Mouse (Mus musculus) urinary bladder, postnatal 25 days (tissue): ENCODE measurements at regions not wholly inside any gene's neighbourhood (a gene's known extent, or its start where the extent isn't known, plus 50 kb on each side); places are given as distances from the start of the nearest gene placed in this dataset.

Experiments
- DNase-seq: peaks from one replicate; pipeline ENCODE4 v3.0.0; 2022; ENCODE audit warnings: low spot score

DNA sequence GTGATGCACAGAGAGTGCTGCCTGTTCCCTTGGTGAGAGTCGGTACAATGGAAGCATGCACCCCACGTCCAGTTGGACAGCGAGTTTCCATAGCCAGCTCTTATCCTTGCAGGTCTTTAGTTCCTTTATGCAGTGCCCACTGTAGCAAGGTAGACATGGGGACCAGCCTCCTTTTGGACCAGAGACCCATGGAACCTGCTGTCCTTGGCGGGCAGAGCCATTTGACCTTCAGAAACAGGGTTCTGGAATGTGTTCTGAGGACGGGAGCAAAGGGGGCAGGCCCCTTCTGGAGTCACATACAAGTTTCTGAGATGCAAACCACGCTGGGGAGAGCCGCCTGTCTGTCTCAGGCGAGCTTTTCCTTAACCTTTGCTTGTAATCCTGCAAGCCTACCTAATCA is 188.1 kb downstream of the Emx2 start:
- no peak for DNase-seq

DNA sequence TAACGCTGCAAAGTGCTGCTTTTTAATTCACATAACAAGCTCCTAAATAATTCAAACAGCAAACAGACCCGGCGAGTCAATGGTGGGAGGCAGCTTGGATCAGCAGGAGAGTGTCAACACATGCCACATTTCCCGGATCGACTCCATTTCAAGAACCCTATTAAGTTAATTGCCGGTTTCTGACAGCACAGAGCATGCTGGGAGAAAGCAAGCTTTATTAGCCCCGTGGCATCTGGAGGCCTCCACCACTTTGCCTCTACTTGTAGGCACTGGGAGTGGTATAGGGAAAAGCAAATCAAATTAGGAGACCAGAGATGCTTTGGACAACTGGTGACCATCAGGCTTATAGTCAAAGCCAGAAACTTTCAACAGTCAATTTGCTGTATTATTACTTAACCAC is 188.5 kb downstream of the Emx2 start:
- DNase-seq, result no peak

DNA sequence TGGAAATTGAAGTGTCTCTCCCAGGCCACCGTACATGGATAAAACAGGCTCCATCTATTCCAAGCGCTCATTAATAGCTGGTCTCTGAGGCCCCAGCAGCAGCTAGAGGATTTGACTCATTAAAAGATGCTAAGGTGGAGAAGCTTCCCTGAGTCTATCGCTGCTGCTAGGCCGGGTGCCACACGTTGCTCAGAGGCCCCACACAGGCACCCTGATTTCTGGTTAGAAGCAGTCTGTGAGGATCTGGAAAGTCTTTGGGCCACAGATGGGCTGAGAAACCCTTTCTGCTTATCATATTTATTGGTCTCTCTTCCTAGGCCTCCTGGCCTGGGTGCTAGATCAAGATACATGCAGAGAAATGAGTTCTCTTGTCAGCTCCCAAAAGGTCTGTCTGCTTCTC is 191.2 kb downstream of the Emx2 start:
- no peak for DNase-seq

DNA sequence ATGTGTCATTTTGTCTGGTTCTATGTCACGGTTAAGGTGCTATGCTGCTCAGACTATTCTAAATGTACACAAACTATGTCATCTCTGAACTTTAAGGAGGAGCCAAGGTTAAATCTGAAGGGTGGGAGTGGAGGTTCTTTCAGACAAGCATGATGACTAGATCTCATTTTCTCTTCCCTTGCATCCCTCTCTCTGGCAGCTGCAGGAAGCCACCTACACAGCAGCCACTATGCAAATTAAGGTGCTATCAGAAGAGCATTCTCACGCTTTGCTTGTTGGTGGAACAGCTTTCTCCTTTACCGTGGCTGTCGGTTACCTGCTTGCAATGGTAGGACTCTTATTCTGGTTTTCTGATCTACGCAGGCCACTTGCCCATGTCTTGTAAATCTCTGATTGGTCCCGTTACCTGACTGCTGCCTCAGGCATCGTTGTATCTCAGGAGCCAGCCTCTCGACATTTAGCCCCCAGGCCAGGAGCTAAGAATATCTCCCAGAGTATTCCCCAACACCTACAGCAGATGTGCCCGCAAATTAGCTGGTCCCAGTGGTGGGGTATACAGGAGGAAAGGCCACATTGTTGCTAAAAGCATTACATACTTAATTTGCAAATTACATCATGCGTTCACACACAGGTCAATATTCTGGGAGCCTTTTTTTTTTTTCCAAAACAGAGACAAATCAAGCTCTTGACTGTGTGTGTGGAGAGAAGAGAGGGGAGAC is 192.6 kb downstream of the Emx2 start:
- no peak for DNase-seq

DNA sequence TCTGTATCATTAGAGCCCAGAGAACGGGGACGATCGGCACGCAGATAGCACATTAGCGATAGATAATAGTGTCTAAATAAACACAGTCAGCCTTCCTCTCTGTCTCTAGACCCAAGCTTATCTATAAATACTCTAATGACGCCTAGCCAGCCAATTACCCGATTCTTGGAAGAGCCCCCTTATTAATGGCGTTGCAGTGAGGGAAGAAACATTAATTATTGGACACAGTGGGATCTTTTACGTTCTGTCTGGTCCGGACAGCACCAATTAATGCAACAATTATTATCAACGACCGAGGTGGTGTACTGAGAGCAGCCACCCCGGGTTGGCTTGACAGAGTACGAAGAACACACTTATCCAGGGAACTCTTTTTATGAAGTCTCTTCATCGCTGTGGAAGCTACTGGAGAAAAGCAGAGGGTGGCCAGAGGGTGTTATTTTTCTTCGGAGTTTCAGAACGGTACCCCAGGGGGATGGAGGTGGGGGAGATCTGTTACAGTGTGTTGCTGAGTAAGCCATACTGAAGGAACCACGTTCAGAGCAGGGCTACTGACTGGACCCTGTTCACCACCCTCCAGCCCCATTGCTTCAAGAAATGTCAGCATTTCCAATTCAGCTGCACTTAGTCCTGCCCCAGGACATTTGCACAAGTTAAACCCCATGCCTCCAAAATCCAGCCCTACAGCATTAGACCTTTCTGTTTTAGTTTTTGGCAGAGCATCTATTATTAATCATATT is 195.6 kb downstream of the Emx2 start:
- no peak for DNase-seq

DNA sequence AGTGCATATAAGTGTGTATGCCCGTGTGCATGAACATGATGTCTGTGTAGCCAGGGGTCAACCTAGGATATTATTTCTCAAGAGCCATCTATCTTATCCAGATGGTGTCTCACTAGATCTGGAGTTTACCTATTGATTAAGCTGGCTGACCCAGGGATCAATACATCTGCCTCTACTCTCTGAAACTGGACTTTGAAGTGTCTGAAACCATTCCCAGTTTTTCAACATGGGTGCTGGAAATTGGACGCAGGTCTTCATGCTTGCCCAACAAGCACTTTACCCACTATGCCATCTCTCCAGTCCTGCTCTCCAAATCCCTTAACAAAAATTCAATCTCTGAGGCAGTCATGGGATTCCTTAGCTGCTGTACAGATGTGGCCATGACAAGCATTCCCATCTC is 197.1 kb downstream of the Emx2 start:
- DNase-seq, result no peak

DNA sequence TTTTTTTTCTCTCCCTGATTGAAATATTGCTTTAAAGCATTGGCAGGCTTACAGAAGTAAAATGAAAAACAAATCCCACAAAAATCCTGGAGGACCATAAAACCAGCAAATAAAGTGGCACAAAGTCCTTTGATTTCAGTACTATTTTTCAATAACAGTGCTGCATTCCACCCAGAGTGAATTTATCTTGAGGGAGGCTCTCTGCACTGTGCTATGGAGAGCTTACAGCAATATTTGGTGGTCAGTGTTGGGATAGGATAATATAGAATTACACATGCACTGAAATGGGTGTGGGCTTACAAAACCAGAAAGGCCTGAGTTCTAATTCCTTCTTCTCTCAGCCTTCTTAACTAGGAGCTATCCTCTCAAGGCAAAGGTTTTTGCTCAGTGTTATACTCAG is 211.6 kb downstream of the Emx2 start:
- no peak for DNase-seq

DNA sequence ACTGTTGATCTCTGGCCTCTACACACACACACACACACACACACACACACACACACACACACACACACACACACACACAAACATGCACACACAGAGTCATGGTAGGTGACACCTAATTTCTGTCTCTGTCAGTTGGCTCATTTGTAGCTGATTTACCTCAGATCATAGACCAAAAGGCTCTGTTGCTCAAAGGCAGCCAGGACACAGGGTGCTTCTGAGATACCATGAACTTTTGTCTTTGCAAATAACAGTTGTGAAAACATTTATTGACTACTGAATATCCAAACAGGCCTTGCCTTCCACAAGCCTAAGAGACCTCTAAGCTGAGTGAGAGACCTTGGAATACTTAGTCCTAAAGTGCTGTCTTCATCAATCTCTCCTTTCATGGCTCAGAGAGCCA is 215.4 kb downstream of the Emx2 start:
- no peak for DNase-seq

DNA sequence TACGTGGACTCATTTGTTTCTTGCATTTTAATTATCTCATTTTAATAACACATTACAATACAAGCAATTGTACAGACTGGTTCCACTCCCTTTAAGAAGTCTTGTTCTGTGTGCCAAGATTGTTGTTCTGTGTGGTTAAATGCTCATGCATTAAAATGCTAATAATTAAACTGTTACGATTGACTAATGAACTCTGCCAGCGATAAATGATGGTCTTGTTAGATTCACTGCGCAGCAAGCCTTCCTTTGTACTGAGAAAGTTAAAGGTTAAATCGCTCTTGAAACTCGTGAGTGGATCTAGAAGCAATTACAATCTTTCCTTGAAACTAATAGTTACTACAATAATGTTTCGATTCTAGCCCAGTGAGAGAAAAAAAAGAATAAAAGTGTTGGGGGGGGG is 221.0 kb downstream of the Emx2 start:
- no peak for DNase-seq

DNA sequence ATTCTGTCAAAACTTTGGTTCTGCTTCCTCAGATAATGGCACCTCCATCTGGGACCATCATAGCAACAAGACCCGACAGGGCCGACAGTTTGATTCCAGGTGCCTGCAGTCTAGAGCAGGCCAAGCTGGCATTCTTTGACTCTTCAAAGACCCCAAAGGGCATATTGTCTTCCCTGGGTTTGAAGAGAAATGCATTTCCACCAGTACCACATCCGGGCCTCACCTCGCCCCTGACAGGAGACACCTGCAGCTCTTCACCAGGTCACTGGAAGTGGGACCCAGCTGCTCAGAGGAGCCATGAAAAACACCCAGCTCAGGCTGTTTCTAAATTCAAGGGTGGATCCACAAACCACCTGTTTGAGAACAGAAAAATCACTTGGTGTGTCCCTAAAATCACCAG is 222.2 kb downstream of the Emx2 start:
- DNase-seq, result no peak

DNA sequence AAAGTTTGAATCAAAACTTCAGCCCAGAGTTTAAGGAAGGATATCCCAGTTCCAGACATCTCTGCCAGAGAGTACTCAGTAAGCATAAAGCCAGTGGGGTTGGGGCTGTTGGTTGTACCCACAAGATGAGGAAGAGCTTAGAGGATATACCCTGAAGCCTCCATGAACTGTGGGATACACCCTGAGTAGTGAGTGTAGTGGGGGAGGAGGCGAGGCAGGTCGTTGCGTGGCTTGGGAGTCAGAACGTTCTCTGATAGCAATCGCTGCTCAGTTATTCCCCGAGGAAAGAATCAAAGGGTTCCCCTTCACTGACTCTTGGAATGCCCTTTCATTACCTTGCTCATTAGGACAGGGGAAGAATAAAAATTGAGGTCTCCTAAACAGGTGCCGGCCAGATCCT is 226.1 kb downstream of the Emx2 start:
- no peak for DNase-seq

DNA sequence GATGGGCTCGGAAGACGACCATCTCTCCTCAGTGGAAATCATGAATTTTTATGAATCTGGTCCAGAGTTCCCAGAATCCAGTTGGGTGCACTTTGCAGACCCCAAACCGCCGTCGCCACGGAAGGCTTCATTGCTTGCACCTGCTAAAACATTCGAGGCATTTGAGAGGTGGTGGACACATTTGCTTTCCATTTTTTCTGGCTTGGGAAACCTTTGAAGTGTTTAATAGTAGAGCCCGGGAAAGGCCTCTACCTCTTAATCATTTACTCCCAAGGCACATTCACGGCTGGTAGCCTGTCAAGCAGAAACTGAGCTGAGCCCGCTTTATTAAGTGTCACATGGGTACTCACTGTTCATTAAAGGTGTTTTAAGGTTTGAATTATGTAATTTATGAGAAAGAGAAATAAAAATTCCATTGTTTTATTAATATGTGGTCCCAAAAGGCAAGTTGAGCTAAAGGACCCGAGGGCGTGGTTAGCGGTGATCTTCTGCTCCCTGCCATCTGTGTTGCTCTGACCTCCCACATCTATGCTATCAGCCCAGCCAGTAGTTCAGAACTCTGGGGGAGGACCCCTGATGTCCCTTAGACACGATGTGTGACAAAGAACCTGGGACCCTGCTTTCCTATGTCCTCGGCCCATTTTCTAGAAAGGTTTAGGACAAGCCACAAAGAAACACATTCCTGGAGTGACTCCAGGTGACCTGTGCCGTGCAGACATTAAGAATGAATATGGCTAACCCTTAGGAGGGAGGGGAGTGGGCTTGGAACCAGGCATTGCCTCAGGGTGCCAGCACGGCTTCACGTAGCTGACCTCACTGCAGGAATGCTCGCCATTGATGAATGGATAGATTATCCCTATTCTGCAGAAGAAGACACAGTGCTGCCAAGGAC is 227.9 kb downstream of the Emx2 start:
- DNase-seq, result no peak

DNA sequence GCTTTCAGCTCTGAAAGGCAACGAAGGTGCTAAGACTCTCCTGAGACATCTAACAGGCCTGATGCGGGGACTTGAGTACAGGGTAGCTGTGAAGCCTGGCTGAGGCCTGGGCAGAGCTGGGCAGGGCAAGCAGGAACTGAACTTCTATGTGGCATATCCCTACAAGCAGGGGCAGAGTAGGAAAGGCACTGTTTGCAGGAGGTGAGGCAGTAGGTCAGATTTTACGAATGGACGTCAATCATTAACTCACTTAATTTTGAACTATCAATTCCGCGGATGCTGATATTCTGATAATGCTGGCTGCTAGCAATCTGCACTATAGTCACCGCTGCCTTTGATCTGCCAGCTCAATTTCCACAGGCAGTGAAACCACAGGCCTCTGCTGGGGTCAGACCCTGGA is 229.0 kb downstream of the Emx2 start:
- no peak for DNase-seq

DNA sequence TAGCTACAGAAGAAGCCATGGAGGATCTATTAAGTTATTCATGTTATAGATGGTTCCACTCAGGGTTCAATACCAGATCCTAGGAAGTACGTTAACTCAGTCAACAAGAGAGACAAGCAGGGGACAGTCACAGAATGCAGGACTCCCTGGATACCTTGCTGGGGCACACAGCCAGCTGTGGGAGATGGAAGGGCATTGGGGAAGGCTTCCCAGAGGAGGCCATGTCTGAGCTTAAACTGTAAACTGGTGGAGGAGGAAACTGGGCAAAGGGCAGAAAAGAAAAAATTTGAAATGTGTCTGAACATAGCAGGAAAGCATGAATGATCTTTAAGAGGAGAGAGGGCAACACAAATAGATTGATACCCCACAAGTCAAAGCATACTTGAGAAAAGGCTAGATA is 229.5 kb downstream of the Emx2 start:
- no peak for DNase-seq

DNA sequence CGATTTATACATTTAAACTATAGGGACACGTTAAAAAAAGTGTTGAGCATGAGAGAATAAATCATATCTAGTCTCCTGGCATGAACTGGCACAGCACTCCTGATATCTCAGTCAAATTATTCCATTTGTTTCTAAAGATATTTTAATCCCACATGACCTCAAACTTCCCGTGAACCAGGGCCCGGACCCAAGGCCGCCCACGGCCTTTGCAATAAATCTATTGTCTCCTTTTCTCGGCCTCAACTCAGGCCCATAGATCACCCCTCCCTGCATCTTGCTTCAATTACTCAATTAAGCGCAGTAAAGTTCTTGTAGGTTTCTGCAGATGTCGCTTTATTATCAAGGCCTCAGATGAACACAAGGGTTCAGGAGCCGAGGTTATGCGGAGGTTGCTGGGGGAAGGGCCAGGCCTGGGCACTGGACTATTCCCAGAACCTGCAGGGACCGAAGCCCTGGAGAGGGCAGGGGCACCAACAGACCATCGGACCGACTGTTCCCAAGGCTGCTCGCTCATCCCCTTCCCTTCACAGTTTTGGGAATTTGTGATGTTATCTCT is 233.4 kb downstream of the Emx2 start:
- DNase-seq, result no peak

DNA sequence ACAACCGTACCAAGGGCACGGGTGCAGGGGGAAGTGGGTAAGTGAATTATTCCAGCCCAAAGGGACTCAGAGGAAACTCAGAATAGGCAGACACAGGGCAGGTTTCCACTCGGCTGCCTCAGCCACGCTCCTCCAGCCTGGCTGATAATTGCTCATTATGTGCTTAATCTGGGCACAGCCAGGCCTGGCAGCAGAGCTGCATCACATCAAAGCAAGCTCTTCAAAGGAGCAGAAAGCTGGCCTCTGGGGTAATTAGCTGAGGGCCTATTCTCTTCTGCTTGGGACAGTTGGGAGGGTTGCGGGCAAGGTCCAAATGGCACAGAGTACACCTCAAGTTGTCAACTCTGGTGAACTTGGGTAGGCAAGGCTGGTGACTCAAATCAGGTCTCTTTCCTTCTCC is 239.5 kb downstream of the Emx2 start:
- no peak for DNase-seq

DNA sequence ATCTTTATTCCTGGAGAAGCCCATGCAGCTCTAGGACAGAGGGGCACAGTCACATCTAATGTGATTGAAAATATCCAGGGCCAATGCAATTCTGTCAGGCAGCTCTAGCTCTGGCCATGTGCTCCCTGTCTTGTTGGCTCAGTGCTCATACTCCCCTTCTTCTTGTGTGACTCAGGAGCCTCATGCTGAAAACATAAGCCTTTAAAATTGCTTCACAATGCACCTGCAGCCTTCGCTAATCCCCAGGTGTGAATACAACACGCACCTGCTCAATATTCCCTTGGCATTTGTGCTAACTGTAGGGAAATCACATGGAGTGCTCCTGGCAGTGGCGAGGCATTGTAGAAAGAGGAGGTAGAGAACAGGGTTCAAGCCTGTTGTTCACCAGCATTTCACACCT is 242.0 kb downstream of the Emx2 start:
- no peak for DNase-seq

DNA sequence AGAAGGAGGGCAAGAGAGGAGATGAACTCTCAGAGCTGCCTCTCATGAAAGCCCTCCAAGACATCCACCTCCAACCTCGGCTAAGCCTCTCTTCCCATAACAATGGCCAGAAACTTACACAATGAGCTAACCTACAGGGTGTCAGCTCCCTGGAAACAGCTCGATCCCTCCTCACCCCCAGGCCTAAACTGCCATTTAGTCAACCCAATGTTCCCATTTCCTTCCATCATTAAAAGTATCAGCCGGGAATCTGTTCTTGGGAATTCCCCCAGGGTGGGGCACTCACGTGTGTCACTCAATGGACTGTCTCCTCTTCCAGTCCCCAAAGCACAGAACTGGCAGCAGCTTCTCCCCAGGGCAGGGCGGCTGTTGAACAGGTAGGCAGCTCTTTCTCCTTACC is 236.3 kb downstream of the Rab11fip2 start:
- no peak for DNase-seq

DNA sequence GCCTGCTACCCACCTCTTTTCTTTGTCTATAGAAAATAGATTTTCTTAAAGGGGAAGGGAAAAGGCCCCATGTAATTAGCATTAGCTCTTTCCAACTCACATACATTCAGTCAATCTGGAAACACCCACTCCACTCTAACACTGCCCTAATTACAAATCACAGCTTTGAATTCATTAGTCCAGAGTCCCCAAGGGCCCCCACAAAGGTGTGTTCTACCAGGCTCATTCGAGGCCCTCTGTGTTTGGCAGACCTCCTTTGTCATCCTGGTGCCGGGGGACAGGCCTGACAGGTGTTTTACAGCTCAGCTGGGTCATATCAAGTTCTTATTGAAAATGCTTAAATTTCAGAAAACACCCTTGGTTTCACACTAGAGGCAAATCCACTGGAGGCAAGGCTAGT is 234.3 kb downstream of the Rab11fip2 start:
- no peak for DNase-seq

DNA sequence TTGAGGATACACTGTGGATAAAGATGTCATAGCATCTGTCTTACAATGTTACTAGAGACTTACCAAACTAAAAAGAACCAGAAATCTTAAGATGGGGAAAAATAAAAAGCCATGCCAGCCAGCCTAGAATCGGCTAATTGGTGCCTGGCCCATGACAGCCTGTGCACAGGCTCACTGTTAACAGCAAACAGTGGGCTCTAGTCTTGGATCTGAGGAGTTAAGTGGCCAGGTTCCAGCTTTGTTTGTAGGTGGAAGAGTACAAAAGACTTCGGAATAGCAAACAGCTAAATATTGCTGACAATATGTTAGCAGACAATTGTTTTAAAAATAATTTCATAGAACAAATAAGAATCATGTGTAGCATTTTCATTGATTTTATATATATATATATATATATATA is 228.4 kb downstream of the Rab11fip2 start:
- DNase-seq, result no peak

DNA sequence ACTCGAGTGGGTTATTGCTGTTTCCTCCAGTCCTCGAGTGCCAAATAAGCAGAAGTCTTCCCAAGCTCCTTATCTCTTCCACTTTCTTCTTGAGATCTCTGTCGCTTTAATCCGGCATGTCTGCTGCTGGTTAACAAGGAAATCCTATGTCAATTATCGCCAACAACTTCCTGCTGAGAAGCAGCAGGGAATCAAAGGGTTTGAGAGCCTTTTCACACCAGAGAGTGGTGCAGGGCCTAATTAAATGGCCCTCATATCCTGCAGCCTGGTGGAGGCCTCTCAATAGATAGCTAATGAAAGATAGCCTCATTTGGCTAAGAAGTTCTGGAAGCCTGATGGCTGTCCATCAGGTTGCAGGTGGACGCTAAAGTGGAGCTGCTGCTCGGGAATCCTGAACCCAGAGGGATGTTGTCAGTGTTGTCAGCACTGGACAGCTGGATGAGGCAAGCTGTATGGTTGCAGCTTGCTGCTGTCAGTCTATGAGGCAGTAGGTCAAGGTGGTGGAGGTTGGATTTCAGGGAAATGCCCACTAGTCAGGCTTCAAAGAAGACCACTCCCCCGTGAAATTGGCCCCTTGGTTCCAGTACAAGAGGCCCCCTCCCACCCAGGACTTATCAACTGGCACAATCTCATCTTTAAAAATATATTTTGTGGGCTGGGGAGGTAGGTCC is 225.5 kb downstream of the Rab11fip2 start:
- DNase-seq, result no peak

DNA sequence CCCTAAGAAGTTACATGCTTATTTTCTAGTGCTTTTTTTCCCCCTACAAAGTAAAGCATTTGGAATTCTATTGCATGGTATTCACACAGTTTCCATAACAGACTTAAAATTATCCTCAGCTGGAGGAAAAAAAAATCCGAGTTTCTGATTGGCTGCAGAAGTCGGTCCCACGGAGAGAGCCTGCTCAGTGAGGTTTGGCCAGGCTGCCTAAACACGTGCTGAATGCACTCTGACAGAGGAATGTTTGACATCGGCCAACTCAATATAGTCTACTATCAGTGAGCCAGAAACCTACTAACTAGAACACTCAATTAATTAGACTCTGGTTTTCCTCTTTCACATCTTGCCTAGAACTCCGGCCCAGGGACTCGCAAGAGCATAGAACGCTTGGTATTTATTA is 204.9 kb downstream of the Rab11fip2 start:
- no peak for DNase-seq
